Mouse (Mus musculus): Measurements from ENCODE around the gene Gm9045.
"Not testable (repeated sequence)": the region's sequence is repeated elsewhere in the genome, so short reads cannot be mapped to it uniquely, and the experiment has no call there.

DNA sequence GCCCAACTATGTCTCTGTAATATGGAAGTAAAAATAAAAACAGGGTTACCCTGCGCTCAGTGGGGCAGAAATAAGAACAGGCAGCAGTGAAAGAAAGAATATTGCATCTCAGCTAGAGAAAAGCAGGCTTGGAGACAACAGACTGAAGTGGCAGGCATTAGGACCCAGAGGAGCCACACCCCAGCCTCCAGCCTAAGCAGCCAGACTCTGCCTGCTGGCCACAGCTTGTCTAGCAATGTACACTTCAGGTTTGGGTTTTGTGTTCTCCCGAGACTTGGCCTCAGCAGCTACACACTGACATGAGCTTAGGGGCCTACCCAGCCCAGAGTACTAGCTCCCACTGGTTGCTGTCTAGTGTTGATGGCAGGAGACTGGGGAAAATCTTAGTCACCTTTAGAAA lies 35.5 kb downstream of the Gm9045 start:
- not testable (repeated sequence) for TF ChIP-seq TBP (IDR thresholded peaks at IDR 0.05; ENCODE audit: low read depth, low read length); CTCF (IDR thresholded peaks at IDR 0.05 in 2 of 3, conservative IDR thresholded peaks at IDR 0.05 in 1 of 3; ENCODE audit: control insufficient read depth in 1 of 3, insufficient read depth in 1 of 3, low read depth in 2 of 3, low read length in 3 of 3, poor library complexity in 1 of 3, severe bottlenecking in 1 of 3); POLR2A (IDR thresholded peaks at IDR 0.05; ENCODE audit: control insufficient read depth in 1 of 2, insufficient read depth in 1 of 2, low read depth in 1 of 2, low read length in 2 of 2, poor library complexity in 1 of 2); MAZ (IDR thresholded peaks at IDR 0.05; ENCODE audit: low read depth, low read length); ZNF384 (IDR thresholded peaks at IDR 0.05; ENCODE audit: low read depth, low read length); MAX (IDR thresholded peaks at IDR 0.05; ENCODE audit: low read length); ZC3H11A (IDR thresholded peaks at IDR 0.05; ENCODE audit: low read depth, low read length); POLR2AphosphoS2 (IDR thresholded peaks at IDR 0.05; ENCODE audit: low read length)

Measured in MEL (cell line).